ENCODE assay signal across 8 mouse cellular contexts in genomic region chr10:61199566-61200213, GRCm38 (mm10). TPM values are rescaled to one million over a fixed set of nuclear protein-coding genes. Genes with fewer than 3 reads are reported as not detected.
A peak's percentile ranks its signal among the peaks of the same experiment; 100 is the strongest.
DNase-seq lines count a peak whose midpoint lies in the region; ATAC-seq and TF ChIP-seq lines count a peak whose summit lies in the region.

No protein-coding gene starts in this region.

- ATAC-seq in common myeloid progenitor, adult 5-6 weeks (replicated peaks; ENCODE audit: low read depth, poor library complexity, severe bottlenecking), result peak; percentile 88
- 0 out of 2 replicates have a peak, but pooled peaks have one; percentile 14 for ATAC-seq in midbrain, postnatal 0 days (ENCODE audit: low FRiP score)

- TF ChIP-seq POLR2A in kidney, adult 2 months (IDR thresholded peaks at IDR 0.05; ENCODE audit: low read depth, low read length), result no peak

- WGBS in kidney, adult 2 months, result 31% methylated on average over 11 of the region's 11 CpGs
- WGBS in limb, embryonic 10.5 days, result 30% methylated on average over 11 of the region's 11 CpGs
- WGBS in midbrain, postnatal 0 days, result 18% methylated on average over 11 of the region's 11 CpGs

- DNase-seq in urinary bladder, adult 18-20 months (ENCODE audit: low spot score in 2 of 2), result peak; percentile 44 to 50
- no peak for DNase-seq in urinary bladder, postnatal 10 days (ENCODE audit: low spot score)
- peak; percentile 75 for DNase-seq in gastrocnemius, postnatal 10 days
- peak; percentile 79 for DNase-seq in kidney, adult 2 months
- DNase-seq in limb, embryonic 10.5 days (ENCODE audit: low spot score), result peak; percentile 86
- DNase-seq in midbrain, postnatal 0 days (ENCODE audit: low spot score), result peak; percentile 90
- DNase-seq in spleen, postnatal 36 days (ENCODE audit: low spot score in 2 of 2), result peak; percentile 52 to 64

- TF ChIP-seq CTCF in kidney, adult 2 months (conservative IDR thresholded peaks at IDR 0.05; ENCODE audit: insufficient read depth, insufficient read length, low read depth, low read length), result peak; percentile 96
- TF ChIP-seq CTCF in midbrain, postnatal 0 days (IDR thresholded peaks at IDR 0.05), result peak; percentile 97

- H3K4me2 ChIP-seq in midbrain, postnatal 0 days (ENCODE audit: low read depth, low read length, poor library complexity, severe bottlenecking), result no peak overlapping the region

- H3K9ac ChIP-seq in midbrain, postnatal 0 days (replicated peaks; ENCODE audit: low read length, poor library complexity, severe bottlenecking), result no peak overlapping the region

- H3K9me3 ChIP-seq in limb, embryonic 10.5 days (replicated peaks), result no peaks in the 10 kb centered on the region
- no peaks in the 10 kb centered on the region for H3K9me3 ChIP-seq in midbrain, postnatal 0 days (ENCODE audit: low read length)

- H3K36me3 ChIP-seq in kidney, adult 2 months (ENCODE audit: control insufficient read depth, insufficient read depth, low read length), result no peaks in the 10 kb centered on the region
- H3K36me3 ChIP-seq in limb, embryonic 10.5 days, result no peaks in the 10 kb centered on the region
- no peaks in the 10 kb centered on the region for H3K36me3 ChIP-seq in midbrain, postnatal 0 days (ENCODE audit: insufficient read depth, low read length)

- no peak overlapping the region for H3K27ac ChIP-seq in kidney, adult 2 months (ENCODE audit: insufficient read depth, low read depth, low read length)
- no peak overlapping the region for H3K27ac ChIP-seq in limb, embryonic 10.5 days
- no peak overlapping the region for H3K27ac ChIP-seq in midbrain, postnatal 0 days (ENCODE audit: low read depth, low read length)

- no peaks in the 10 kb centered on the region for H3K27me3 ChIP-seq in kidney, adult 2 months (replicated peaks; ENCODE audit: control insufficient read depth, insufficient read depth, low read length)
- H3K27me3 ChIP-seq in limb, embryonic 10.5 days (ENCODE audit: low read depth, poor library complexity, severe bottlenecking), result no peaks in the 10 kb centered on the region
- H3K27me3 ChIP-seq in midbrain, postnatal 0 days (ENCODE audit: insufficient read depth, low read length), result no peaks in the 10 kb centered on the region

- H3K4me1 ChIP-seq in kidney, adult 2 months (ENCODE audit: control insufficient read depth, insufficient read depth, low read length), result no peaks in the 10 kb centered on the region
- H3K4me1 ChIP-seq in limb, embryonic 10.5 days, result peaks cover 18% of the 10 kb centered on the region
- no peaks in the 10 kb centered on the region for H3K4me1 ChIP-seq in midbrain, postnatal 0 days (ENCODE audit: insufficient read depth, low read length)

- H3K4me3 ChIP-seq in kidney, adult 2 months (ENCODE audit: insufficient read depth, low read depth, low read length), result no peak overlapping the region
- H3K4me3 ChIP-seq in limb, embryonic 10.5 days, result no peak overlapping the region
- no peak overlapping the region for H3K4me3 ChIP-seq in midbrain, postnatal 0 days (ENCODE audit: low read depth, low read length)

RNA-seq across cellular contexts. Expression of gene Tbata, which starts 27.9 kb away (rescaled TPM):
- not detected in 2 replicates for total RNA-seq in common myeloid progenitor, adult 5-6 weeks (2017)
- total RNA-seq in gastrocnemius, postnatal 10 days (2021), result not detected
- 0.19 and 0.20 TPM in 2 replicates for polyA plus RNA-seq in kidney, adult 2 months (2012; rRNA removed)
- not detected in 2 replicates for polyA plus RNA-seq in limb, embryonic 10.5 days (2016; fragmentation: Nextera tagmentation; extraction: Ambion mirVana)
- 0.11 TPM in 1 of 2 replicates, not detected in the other for total RNA-seq in midbrain, postnatal 0 days (2014; rRNA removed)
- 0.11 TPM in 1 of 2 replicates, not detected in the other for polyA plus RNA-seq in midbrain, postnatal 0 days (2015; fragmentation: Nextera tagmentation; extraction: Ambion mirVana)

RNA-seq across cellular contexts. Expression of gene Sgpl1, which starts 52.2 kb away (rescaled TPM):
- 26.1 and 42.9 TPM in 2 replicates for total RNA-seq in common myeloid progenitor, adult 5-6 weeks (2017)
- total RNA-seq in gastrocnemius, postnatal 10 days (2021), result 10 to 100 TPM; 16.6 to 19.5 TPM
- polyA plus RNA-seq in kidney, adult 2 months (2012; rRNA removed), result 37.8 and 39.7 TPM in 2 replicates
- polyA plus RNA-seq in limb, embryonic 10.5 days (2016; fragmentation: Nextera tagmentation; extraction: Ambion mirVana), result 62.5 and 80.3 TPM in 2 replicates
- 43.9 and 51.8 TPM in 2 replicates for total RNA-seq in midbrain, postnatal 0 days (2014; rRNA removed)
- 30.1 and 30.5 TPM in 2 replicates for polyA plus RNA-seq in midbrain, postnatal 0 days (2015; fragmentation: Nextera tagmentation; extraction: Ambion mirVana)
